Mouse (Mus musculus): Measurements from ENCODE around the gene Chrna1.

DNA sequence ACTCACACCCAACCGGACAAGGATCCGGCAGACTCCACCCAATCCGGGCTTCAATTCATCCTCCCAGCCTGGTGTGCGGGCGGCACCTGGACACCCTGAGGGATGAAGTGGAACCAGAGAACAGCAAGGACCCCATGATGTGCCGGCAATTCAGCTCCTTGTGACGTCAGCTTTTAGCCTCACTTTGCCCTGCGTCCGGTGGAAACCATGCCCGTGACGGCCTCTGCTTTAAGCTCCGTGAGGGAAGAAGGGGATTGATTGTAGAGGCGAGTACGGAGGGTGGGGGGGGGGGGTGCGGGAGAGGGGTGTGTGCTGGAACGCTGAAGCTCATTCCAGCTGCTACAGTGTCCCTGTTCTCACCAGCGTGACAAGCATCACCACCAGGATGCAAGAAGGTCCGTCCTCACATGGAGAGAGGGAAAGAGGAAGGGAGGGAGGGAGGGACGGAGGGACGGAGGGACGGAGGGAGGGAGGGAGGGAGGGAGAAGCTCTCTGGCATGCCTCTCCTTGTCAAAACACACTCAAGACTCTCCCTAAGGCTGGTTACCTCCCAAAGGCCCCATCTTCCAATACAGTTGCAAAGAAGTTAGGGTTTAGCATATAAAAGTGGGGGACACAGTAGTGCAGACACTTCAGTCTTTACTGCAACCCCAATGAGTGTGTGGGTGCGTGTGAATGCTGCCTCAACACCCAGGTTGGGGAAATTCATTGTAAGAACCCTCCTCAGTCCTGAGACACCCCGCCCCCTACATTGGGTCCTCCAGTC lies 19.1 kb downstream of the Chrna1 start:
- TF ChIP-seq POLR2A (IDR thresholded peaks at IDR 0.05; ENCODE audit: control insufficient read depth, extremely low read depth, insufficient read depth, low read length, poor library complexity) (no peak), CTCF (IDR thresholded peaks at IDR 0.05; ENCODE audit: borderline replicate concordance, control insufficient read depth, extremely low read depth, insufficient read depth, low read length, poor library complexity) (no peak)
